Mouse (Mus musculus) gastrocnemius, postnatal 4 days (tissue): ENCODE data around the gene Slc25a22. TPM values are rescaled to one million over a fixed set of nuclear protein-coding genes. Genes with fewer than 3 reads are reported as not detected.

Source experiments
- DNase-seq, 2 experiments: peaks; one replicate each; pipeline ENCODE4 v3.0.0; 2021 to 2022; ENCODE audit warnings: low spot score in 2 of 2, mixed read lengths in 2 of 2
- total RNA-seq, 2 experiments: library from RNA; stranded (reverse); gene quantifications; 2 replicates each; pipeline ENCODE4 v1.2.3; 2021

Slc25a22 gene
- total RNA-seq, 2 experiments from 2014 or later, result 16.4 to 25.2 TPM

DNA sequence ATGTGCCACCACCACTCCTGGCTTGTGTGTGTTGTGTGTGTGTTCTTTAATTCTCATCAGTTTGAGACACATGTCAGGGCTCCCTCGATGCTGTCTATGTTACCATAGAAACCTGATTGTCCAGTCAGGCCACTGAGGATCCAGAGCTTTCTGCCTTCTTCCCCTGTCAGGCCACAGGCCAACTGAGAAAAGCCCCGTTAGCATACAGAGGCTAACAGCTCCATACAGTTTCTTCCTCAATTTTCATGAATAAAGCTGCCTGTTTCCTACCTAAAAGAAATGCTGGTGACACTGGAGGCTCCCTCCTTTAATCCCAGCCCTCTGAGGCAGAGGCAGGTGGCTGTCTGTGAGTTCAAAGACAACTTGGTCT, 1.2 kb downstream of the Slc25a22 start:
- DNase-seq, result no peak

DNA sequence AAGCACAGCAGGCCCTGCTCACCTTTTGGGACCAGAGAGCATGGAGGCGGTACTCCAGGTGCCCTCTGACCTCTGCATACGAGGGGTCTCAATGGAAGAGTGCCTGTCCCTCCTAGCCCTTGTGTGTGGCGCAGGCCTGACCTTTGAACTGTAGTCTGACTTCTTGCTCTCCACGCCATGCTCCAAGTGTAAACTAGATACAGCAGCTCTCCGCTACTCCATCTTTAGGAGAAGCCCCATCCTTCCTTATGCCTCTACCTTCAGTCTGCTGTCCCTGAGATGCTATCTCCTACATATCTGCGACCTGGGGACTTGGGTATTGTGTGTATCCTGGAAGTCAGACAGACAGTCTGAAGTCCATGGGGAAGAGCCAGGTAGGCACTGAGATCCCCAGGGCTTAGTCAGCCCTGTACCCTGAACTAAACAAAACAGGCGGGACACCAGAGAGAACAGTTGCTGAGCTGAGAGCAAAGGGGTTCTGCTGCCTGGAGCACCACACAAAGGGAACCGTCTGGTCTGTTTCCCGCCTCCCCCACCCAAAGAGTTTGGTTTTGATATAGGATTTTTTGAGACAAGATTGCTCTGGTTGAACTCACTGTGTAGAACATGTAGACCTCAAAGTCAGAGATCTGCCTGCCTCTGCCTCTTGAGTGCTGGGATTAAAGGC, 1.7 kb downstream of the Slc25a22 start:
- no peak for DNase-seq

DNA sequence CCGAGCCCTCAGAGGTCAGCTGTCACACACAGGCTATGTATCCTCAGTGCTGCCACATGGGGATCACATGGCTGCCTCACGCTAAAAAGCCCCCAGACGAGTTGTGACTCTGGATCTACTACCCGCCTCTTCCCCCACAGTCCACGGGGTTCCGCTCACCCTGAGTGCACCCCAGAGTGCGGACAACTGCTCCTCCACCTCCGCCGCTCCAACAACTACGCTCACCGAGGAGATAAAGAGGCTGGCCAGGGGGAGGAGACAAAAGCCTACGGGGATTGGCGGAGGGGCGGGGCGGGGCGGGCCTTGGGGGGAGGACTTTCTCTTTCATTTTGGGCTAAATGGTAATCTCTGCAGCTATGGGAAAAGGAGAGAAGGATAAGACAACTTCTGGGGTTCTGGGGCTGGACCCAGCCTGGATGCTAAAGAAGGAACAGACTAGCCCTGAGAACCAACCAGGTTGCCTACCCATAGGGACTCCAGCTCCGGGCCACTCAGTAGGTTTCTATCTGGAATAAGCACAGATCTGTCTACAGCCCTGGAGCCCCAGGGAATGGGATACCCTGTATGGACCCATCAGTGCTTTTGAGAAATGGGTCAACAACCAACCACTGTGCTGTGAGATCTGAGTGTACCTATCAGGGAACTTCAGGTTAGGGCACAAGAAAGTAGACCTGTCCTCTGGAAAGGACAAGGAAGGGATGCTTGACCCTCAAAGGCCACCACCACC, 2.4 kb downstream of the Slc25a22 start:
- DNase-seq, result peak in 1 of 2 experiments; percentile 46

DNA sequence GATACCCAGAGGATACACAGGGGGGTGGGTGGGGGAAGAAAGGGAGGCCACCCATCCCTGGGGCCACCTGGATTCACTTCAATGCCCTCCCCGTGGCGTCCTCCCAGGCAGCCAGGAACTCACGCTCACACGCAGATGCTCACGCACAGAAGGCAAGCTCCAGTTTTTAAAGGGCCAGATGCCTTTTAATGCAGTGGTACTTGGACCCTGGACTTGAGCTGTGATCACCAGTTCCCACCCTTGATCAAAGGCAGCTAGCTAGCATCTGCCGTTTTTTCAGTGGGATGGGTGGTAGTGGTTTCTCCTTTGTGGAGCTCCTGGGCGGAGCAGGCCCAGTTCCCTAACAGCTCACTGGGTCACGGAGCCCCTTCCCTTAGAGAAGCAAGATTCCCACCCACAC, 3.2 kb downstream of the Slc25a22 start:
- no peak for DNase-seq

DNA sequence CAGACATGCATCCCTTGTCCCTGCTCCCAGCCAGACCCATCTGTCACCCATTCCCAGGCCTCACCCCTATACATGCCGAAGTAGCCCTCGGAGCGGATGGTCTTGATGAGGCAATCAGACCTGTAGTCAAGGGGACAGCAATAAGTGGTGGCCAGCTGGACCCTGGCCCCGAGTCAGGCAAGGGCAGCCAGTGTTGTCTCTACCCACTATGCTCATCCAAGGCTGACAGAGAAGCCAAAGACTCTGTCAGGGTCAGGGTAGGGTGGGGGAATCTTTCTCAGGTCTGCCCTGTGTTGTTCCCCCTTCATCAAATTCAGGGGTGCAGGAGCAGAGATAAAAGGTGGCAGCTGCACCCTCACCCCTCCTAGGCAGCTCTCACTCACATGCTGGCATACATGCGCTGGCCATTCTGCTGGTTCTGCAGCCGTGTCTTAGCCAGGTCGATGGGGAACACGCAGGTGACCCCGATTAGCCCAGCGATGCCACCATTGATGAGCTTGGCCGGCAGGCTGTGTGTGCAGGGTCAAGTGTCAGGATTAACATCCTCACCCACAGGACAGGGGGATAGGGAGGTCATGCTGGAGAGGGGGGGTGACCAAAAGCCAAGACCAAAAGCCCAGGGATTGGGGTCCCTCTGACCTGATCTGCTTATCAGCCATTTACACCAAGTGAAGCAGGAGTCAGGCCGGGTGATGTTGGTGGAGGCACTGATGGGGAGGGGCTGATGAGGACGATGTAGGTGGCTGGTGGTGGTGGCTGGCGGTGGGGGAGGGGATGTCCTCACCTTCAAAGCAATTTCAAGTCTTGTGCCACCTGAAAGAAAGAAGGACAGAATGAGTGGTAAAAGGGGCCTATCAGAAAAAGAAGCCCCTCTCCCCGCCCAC, 3.9 kb downstream of the Slc25a22 start:
- DNase-seq, result no peak

DNA sequence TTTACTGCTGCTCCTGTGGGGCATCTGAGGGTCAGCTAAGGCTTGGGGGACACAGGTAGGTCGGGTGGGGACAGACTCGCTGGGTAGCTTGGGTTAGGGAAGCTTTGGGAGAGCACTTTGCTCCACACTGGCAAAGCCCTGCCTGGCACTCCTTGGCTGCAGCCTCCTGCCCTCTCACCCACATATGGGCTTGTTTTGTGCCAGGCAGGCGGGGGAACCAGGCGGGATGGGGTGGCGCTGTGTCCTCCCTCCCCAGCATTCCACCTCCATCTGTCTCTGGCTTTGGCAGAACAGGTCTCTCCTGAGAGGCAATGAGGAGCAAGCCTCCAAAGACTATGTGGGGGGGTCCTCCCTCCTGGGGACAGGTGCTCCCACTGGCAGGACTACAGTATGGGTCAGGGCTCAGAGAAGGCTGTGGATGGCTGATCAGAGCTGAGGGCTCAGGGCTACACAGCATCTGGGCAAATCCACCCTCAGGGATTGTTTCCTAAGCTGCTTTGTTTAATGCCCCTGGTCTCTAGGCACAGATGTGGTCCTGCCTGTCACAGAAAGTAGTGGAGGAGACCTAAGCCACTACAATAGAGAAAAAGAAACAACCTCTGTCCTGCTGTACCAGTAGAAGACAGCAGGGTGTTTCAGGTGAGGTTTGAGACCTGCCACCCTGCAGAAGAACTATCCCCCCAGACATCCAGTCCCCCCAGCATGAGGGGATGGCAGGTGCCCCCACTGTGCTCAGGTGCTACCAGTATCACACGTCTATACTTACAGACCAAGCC, 4.8 kb downstream of the Slc25a22 start:
- peak in 1 of 2 experiments; percentile 34 for DNase-seq

DNA sequence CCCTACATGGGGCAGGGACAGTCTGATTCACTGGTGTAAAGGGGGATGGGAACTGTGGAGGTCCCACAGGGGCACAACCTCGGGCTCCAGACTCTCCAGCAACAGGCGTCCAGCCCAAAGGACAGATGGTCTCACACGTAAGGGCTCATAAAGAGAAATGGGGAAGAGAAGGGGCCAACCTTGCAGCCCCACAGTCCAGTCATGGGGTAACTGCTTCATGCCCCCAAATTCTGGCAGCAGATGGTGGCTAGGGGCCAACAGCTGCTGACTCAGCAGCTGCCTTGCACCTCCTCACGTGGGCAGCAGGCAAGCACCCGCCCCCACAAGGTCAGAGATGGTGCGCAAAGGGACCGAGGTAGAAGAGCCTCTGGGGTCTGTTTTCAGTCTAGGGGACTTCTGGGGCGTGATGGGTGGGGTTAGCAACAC, 5.5 kb downstream of the Slc25a22 start:
- DNase-seq, result no peak

DNA sequence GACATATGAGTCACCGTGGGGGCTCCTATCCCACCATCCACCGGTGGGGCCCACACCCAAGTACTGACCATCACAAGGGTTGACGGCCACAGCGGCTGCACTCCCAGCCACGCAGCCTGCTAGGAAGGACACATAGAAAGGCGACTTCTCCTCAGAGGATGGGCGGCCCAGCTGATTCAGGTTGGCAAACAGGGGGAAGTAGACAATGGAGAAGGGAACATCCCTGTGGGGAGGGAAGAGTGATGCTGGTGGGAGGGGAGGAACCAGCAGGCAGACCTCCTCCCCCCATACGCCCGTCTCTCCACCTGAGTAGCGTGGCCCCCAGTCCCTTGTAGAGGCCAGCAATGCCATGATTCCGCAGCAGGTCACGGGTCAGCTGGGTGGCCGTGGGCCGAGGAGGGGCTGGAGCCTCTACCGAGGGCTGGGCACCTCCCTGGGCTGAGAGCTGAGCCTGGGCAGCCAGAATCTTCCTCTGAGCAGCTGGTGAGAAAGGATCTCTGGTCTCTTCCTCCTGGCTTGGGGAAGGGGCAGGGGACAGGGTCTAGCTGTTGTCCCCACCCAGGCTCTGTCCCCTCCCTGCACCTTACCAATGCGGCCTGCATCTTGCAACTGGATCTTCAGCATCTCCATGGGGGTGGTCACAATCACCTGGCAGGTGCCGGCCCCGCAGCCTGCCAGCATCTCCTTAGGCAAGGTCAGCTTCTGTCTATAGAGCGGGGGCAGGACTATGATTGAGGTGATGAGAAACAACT, 6.1 kb downstream of the Slc25a22 start:
- DNase-seq, result no peak

DNA sequence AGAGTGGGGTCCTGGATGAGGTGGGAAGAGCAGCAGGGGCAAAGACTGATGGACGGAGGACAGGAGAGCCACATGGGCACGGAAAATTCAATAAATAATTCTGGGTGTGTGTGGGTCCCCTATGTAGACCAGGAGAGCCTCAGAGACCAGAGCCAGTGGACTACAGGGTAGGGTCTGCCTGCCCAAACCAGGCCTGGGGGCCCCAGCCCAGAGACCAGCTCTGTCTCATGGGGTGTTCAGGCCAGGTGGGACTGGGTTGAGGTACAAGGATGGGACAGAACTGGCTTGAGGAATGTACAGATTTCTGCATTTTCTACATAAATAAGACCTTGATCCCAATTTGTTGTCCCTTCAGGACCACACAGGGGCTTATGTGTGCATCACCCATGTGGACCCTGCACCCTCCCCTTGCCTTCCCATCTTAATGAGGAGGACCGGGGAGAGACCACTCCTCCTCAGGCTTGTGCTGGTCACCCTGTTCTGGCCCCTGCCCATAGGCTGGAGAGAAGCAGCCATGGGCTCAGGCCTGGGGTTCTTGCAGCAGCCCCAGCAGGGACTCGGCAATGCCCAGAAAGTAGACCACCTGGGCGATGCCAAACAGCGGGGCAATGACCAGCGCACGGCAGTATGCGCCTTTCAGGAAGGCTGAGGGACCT, 7.0 kb downstream of the Slc25a22 start:
- no peak for DNase-seq

DNA sequence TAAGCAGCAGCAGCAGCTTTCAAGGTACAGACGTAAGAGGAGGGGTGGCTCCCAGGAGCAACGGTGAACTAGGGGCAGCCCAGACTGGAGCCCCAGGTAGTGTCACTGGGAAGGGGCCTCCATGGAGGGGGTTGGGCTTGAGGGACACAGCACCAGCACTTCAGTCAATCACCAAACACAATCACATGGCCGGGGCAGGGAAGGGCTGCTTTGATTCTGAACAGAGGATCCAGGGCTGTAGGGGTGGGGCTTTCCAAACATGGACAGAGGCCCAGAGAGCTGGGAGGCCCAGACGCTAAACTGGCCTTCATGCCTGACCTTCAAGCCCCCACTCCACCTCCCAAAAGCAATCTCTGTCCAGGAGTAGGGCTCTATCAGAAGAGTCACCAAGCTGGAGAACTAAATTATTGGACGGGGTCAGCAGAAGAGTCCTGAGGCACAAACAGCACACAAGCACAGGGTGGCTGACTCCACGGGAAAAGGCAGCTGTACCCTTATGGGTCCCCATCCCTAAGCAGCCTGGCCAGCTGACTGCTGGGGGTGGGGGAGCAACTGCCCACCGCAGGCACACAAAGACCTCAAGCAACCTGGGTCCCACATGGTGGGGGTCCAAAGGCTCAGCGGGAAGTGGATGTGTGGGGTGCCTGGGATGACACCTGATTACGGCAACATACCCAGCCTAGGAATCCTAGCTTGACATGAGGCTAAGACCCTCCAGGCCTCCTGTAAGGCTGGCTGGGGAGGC, 7.7 kb downstream of the Slc25a22 start:
- peak in 1 of 2 experiments; percentile 6 for DNase-seq

DNA sequence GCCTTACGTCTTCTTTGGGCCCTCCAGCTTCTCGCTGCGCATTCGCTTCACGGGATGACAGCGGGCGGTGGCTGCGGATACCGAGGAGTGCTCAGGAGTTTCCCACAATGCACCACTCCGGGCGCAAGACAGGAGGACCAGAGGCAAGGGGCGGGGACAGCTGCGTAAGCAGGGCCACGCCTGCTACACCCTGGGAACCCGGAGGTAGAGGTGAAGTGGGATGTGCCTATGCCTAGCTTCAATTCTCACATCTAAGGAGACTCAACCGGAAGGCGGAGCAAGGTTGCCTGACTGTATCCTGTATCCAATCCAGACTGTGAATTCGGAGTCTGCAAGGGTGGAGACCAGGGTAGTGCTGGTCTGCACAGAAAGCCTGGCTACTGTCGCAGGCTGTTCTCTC, 8.4 kb downstream of the Slc25a22 start, which contains the start of gene Cend1:
Gene Cend1 (minus strand): TSS at position 182 of the 400 bp plus-strand sequence.
- DNase-seq, result no peak

DNA sequence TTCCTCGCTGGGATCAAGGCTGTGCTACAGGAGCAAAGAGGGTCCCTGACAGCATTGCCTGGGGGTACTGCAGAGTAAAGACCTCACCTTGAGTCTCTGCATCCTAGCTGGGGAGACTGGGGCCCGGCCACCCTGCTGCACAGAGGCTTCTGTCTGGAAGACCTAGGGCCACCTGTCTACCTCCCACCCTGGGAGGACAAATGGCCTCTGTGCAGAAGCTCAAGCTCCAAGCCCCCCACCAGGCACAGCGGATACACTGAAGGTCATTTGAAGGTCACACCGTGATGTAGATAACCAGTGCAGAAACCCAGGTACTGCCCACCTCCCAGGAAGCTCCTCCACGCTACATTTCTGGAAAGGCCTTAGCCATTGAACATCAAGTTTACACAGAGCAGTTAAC, 9.0 kb downstream of the Slc25a22 start:
- DNase-seq, result no peak

DNA sequence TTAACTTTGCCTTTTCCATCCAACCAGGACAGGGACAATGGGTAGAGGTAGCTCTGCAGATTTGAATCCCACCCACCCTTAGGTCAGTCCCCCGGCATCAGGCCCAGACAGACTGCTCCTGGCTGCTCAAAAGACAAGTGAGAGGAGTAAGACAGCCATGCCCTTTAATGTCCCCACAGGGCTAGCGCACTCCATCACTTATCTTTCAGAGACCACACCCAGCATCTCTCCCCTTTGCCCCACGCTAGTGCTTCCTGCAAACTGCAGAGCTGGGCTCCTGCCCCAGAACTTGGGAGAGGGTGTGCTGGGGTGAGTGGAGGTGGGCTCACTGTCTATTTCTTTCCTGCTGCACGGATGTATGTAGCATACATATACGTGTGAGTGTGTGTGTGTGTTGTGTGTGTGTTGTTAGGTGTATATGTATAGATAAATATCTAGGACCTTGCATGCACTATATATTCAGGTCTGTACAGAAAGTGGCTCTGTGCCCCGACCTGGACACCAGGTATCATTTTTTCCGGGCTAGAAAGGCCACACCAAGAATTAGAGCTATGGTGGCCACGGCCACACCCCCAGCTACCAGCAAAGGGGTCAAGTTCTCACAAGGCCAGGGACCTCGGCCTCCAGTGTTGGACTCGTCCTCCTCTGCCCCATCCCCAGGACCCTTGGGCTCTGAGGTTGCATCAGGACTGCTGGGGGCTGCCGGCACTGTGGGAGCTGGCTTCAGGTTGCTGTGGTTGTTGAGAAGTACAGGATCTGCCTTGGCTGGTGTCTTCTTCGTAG, 10.6 kb downstream of the Slc25a22 start:
- DNase-seq, result no peak

DNA sequence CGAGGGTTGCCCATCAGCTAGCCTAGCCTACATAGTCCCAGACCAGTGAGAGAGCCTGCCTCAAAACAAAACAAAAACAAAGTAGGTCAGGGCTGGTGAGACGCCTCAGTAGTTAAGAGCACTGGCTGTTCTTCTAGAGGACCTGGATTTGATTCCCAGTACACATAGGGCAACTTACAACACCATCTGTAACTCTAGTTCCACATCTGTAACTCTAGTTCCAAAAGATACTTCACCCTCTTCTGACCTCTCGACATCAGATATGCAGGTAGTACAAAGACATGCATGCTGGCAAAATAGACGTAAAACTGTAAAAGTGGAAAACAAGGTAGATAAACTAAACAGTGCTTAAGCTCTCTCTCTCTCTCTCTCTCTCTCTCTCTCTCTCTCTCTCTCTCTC, 13.9 kb downstream of the Slc25a22 start:
- no peak for DNase-seq

DNA sequence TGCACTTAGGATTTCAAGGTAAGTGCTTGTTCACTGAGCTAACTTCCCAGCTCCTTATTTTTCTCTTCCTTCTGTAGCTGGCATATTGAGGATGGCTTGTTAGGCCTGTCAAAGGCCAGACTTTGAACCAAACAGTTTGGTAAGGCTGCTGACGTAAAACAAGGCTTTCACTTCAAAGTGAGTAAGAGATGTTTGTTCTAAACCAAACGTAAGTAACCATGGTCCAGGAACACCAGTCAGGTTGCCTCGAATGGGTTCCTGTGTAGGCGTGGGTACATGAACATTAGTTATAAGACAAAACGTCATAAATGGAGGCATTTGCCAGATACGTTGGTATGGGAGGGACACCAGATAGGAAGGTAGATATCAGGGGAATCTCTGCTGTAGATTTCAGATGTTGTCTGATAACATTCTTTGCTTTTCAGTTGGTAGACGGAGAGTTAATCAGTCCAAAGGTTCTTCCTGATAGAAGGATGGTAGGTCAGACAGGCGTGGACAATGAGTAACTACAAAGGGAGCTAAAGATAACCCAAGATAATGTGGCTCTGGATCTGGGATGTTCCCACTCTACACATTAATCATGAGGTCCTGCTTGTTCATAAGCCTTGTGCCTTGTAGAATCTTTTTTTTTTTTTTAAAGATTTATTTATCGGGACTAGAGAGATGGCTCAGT, 17.5 kb downstream of the Slc25a22 start:
- DNase-seq, result no peak

DNA sequence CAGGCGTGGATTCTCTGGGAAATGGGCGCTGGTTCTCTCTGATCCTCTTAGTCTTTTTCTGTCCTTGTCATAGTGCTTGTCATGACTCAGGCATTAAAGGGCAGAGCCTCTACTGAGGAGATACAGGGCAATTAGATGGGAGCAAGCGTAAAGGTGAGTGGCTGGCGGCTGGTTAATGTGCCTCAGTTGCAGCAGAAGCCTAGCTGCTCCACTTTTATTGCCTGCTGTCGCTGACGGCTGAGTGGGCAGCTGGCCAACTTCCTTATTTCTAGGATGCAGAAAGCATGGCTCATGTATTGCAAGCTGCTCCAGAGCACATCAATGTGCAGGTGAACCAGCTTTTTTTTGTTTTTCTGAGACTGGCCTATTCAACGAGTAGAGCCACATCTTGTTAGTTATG, 18.7 kb downstream of the Slc25a22 start:
- peak in 1 of 2 experiments; percentile 40 for DNase-seq
